Mouse (Mus musculus) cerebellum, postnatal 25 days (tissue): ENCODE results near the gene Odf3b.

Experiments
- DNase-seq, 2 experiments: peaks; one replicate each; pipeline ENCODE4 v3.0.0; 2021; ENCODE audit warnings: mixed read lengths in 2 of 2

Odf3b gene

GRCm38 (mm10) chr15:89374801-89375534 lies 4.1 kb downstream of the Odf3b start:
- no peak for DNase-seq

- no peak for DNase-seq
Observed at GRCm38 (mm10) chr15:89374340-89374739, 4.7 kb downstream of the Odf3b start.

- DNase-seq = peak; percentile 97 to 98
Observed at GRCm38 (mm10) chr15:89373762-89374248, 5.3 kb downstream of the Odf3b start, which contains the start of gene Sco2. TSS of gene Sco2 (minus strand) at chr15:89373846.

- peak; percentile 84 to 90 for DNase-seq
Observed at GRCm38 (mm10) chr15:89373027-89373761, 5.9 kb downstream of the Odf3b start.

- no peak for DNase-seq
Observed at GRCm38 (mm10) chr15:89372536-89372935, 6.5 kb downstream of the Odf3b start.

- DNase-seq = no peak
Observed at GRCm38 (mm10) chr15:89372068-89372467, 7.0 kb downstream of the Odf3b start.

- peak; percentile 93 to 94 for DNase-seq
Observed at GRCm38 (mm10) chr15:89365141-89365551, 13.9 kb downstream of the Odf3b start.

GRCm38 (mm10) chr15:89363051-89363450 lies 16.0 kb downstream of the Odf3b start:
- no peak for DNase-seq

GRCm38 (mm10) chr15:89358784-89359183 lies 20.3 kb downstream of the Odf3b start:
- DNase-seq = no peak

GRCm38 (mm10) chr15:89356372-89356771 lies 22.7 kb downstream of the Odf3b start:
- peak in 1 of 2 experiments; percentile 63 for DNase-seq

GRCm38 (mm10) chr15:89355241-89356187 lies 23.6 kb downstream of the Odf3b start, which contains the start of the genes Lmf2 and Ncaph2:
TSS of gene Lmf2 (minus strand) at chr15:89355659.
TSS of gene Ncaph2 (plus strand) at chr15:89355719.
- DNase-seq = peak; percentile 96 to 98

- peak in 1 of 2 experiments; percentile 28 for DNase-seq
Observed at GRCm38 (mm10) chr15:89354455-89354854, 24.6 kb downstream of the Odf3b start.

- DNase-seq = no peak
Observed at GRCm38 (mm10) chr15:89353837-89354236, 25.2 kb downstream of the Odf3b start.

- DNase-seq = no peak
Observed at GRCm38 (mm10) chr15:89352795-89353194, 26.3 kb downstream of the Odf3b start.

- peak in 1 of 2 experiments; percentile 20 for DNase-seq
Observed at GRCm38 (mm10) chr15:89352054-89352453, 27.0 kb downstream of the Odf3b start.

GRCm38 (mm10) chr15:89351302-89351701 lies 27.8 kb downstream of the Odf3b start:
- no peak for DNase-seq

GRCm38 (mm10) chr15:89350447-89350846 lies 28.6 kb downstream of the Odf3b start:
- DNase-seq = no peak

- DNase-seq = no peak
Observed at GRCm38 (mm10) chr15:89343325-89343724, 35.8 kb downstream of the Odf3b start.

GRCm38 (mm10) chr15:89341678-89342077 lies 37.4 kb downstream of the Odf3b start:
- no peak for DNase-seq

- no peak for DNase-seq
Observed at GRCm38 (mm10) chr15:89340136-89340535, 38.9 kb downstream of the Odf3b start.

- DNase-seq = no peak
Observed at GRCm38 (mm10) chr15:89339696-89340095, 39.4 kb downstream of the Odf3b start.

- DNase-seq = no peak
Observed at GRCm38 (mm10) chr15:89336422-89336821, 42.7 kb downstream of the Odf3b start.
